Mouse (Mus musculus): ENCODE data around the gene Terf2ip.

The Terf2ip gene

DNA sequence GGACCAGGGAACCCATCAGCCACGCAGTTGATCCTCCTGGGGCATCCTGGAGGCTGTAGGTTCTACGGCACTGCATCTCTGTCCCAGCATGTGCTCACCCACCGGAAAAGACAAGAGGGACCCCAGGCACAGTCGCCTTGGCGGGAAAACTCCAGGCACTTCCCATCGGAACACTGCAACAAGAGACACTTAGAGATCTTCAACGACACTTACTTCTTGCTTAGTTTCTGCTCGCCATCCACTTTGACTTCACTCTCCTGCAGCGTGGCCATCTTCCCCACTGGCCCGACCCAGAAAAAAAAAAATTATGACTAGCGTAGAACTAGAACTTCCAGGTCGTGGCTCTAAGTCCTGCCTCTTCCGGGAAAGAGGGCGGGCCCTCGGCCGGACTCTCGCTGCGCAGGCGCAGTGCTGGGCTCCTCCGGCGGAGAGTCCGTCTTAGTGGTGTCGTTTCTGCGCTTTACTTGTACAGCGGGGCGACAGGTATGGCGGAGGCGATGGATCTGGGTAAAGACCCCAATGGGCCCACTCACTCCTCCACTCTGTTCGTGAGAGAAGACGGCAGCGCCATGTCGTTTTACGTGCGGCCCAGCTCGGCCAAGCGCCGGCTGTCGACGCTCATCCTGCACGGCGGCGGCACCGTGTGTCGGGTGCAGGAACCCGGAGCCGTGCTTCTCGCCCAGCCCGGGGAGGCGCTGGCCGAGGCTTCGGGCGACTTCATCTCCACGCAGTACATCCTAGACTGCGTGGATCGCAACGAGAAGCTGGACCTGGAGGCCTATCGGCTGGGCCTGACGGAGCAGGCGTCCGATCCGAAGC, at the start of gene Terf2ip, which contains the start of gene Kars:
TSS of gene Terf2ip (plus strand) at position 402 of the 819 bp plus-strand sequence.
TSS of gene Kars (minus strand) at position 327 of the 819 bp plus-strand sequence.
- DNase-seq (ENCODE audit: low spot score in 2 of 2), result peak; percentile 78 to 86

- no peak for DNase-seq (ENCODE audit: low spot score in 2 of 2)
These were observed 48.6 kb upstream of the Terf2ip start for GRCm38 (mm10) chr8:111962589-111962988.

- no peak for DNase-seq (ENCODE audit: low spot score in 2 of 2)
These were observed 48.1 kb upstream of the Terf2ip start for GRCm38 (mm10) chr8:111963091-111963490.

DNA sequence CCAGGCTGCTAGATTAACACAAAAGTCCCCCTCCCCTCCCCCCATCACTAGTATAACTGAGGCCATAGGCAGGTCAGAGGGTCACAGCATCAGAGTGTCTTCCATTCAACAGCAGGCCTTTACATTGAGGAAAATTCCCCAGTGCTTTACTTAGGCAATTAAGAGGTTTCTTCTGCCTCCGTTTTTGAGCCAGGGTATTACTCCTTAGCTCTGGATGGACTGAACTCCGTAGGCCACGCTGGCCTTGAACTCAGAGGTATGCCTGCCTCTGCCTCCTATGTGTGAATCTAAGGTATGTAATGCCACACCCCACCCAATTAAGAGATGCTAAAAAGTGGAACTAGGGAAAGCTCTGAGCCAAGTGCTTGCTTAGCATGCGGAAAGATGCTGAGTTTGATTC, 47.7 kb upstream of the Terf2ip start:
- no peak for DNase-seq (ENCODE audit: low spot score in 2 of 2)

- no peak for DNase-seq (ENCODE audit: low spot score in 2 of 2)
These were observed 46.8 kb upstream of the Terf2ip start for GRCm38 (mm10) chr8:111964351-111964750.

GRCm38 (mm10) chr8:111964849-111965561, 46.2 kb upstream of the Terf2ip start:
- no peak for DNase-seq (ENCODE audit: low spot score in 2 of 2)

- DNase-seq (ENCODE audit: low spot score in 2 of 2), result no peak
These were observed 43.8 kb upstream of the Terf2ip start for GRCm38 (mm10) chr8:111967246-111967870.

DNA sequence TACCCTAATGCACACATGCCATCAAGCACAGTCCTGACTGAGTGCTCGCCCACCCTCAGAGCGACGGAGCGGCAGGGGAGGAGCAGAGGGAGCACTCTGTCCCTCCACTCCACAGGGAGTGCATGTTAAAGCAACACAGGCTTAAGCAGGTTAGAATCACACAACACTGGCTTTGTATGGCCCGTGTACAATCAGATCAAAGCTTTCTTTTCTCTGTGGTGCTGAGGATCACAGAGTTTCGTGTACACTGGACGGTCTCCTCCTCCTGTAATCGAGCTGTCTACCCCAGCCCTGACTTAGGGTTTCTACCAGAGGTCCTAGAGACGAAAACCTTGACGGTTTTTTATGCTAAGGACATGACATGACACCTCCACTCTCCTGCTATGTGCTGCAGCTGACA, 42.7 kb upstream of the Terf2ip start:
- DNase-seq (ENCODE audit: low spot score in 2 of 2), result no peak

DNA sequence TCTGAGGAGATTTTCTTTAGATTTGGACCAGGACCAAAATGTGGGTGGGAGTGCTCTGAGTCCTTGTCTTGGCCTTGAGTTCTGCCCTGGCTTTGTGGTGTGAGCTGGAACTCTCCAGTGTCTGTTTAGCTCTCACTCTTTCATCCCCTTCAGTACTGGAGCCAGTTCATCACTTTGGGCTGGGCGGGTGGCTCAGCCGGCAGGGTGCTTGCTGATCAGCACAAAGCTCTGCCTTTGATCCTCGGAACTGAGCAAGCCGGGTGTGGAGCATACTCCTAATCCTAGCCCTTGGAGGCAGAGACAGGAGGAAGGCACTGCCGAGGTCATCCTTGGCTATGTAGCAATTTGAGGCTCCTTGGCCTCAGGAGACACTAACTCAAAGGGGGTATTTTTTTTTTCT, 42.2 kb upstream of the Terf2ip start:
- no peak for DNase-seq (ENCODE audit: low spot score in 2 of 2)

GRCm38 (mm10) chr8:111974138-111974537, 37.1 kb upstream of the Terf2ip start:
- DNase-seq (ENCODE audit: low spot score in 2 of 2), result no peak

DNA sequence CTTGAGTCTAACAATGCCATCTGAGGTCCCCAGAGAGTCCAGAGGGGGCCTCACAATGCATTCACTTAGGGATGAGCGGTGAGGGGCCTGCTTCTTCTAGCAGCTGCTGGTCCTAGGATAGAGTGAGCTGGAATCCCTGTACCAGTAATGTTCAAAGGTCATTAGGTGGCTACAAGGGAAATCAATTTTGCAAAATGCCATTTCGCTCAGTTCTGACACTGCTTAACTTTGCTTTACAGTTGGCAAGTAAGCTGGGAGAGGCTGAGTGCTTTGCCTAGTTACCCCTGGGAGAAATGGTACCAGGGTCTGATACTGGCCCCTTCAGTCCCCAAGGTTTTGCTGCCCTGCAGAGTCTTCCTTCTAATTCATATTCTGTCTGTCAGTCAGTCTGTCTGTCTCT, 35.5 kb upstream of the Terf2ip start:
- no peak for DNase-seq (ENCODE audit: low spot score in 2 of 2)

- DNase-seq (ENCODE audit: low spot score in 2 of 2), result no peak
These were observed 34.9 kb upstream of the Terf2ip start for GRCm38 (mm10) chr8:111976326-111976725.

- no peak for DNase-seq (ENCODE audit: low spot score in 2 of 2)
These were observed 33.1 kb upstream of the Terf2ip start for GRCm38 (mm10) chr8:111978147-111978546.

GRCm38 (mm10) chr8:111982116-111982515, 29.1 kb upstream of the Terf2ip start:
- no peak for DNase-seq (ENCODE audit: low spot score in 2 of 2)

- no peak for DNase-seq (ENCODE audit: low spot score in 2 of 2)
These were observed 26.7 kb upstream of the Terf2ip start for GRCm38 (mm10) chr8:111984511-111984910.

- peak; percentile 66 to 67 for DNase-seq (ENCODE audit: low spot score in 2 of 2)
These were observed 21.3 kb upstream of the Terf2ip start for GRCm38 (mm10) chr8:111989911-111990310.

- DNase-seq (ENCODE audit: low spot score in 2 of 2), result no peak
These were observed 19.9 kb upstream of the Terf2ip start for GRCm38 (mm10) chr8:111991278-111991677.

DNA sequence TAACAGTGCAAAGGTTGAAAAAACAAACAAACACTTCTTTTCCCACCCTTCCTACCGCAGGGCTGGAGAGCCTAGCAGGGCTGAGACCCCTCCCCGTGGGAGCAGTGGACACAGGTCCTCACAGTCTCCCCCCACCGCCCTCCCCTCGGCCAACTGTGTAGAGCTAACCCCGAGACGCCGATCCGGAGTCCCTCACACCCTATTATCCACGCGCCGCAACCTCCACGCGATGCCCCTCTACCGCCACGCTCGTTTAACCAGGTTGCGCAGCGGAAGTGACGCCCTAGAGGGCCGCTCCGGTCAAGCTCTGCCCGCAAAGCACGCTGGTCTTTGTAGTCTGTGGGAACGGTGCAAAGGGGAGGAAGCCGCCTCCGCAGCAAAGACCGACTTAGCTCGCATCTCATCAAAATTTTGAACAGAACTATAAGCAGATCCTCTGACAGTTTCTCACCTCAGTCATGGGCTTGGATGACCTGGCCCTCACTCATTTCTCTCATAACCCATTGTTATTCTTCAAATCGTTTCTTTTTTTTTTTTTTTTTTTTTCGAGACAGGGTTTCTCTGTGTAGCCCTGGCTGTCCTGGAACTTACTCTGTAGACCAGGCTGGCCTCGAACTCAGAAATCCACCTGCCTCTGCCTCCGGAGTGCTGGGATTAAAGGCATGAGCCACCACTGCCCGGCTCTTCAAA, 19.0 kb upstream of the Terf2ip start, which contains the start of gene Adat1:
TSS of gene Adat1 (minus strand) at position 290 of the 690 bp plus-strand sequence.
- peak; percentile 59 to 78 for DNase-seq (ENCODE audit: low spot score in 2 of 2)

- no peak for DNase-seq (ENCODE audit: low spot score in 2 of 2)
These were observed 18.5 kb upstream of the Terf2ip start for GRCm38 (mm10) chr8:111992703-111993039.

- no peak for DNase-seq (ENCODE audit: low spot score in 2 of 2)
These were observed 6.4 kb upstream of the Terf2ip start for GRCm38 (mm10) chr8:112004754-112005153.

GRCm38 (mm10) chr8:112005601-112006000, 5.6 kb upstream of the Terf2ip start:
- DNase-seq (ENCODE audit: low spot score in 2 of 2), result no peak

- DNase-seq (ENCODE audit: low spot score in 2 of 2), result no peak
These were observed 3.5 kb upstream of the Terf2ip start for GRCm38 (mm10) chr8:112007669-112008068.
